Mouse (Mus musculus): ENCODE data around the gene Lrrc3b. TPM values are rescaled to one million over a fixed set of nuclear protein-coding genes. Genes with fewer than 3 reads are reported as not detected.

Lrrc3b gene
- polyA plus RNA-seq, 1 experiment from 2014 or later = 6.2 TPM

- Histone ChIP-seq H3K4me1 (ENCODE audit: control insufficient read depth, insufficient read depth, low read length) (no peaks in the 10 kb centered on the region), H3K27ac (ENCODE audit: low read length) (no peak overlapping the region), H3K9ac (replicated peaks; ENCODE audit: low read depth, low read length) (no peak overlapping the region), H3K4me3 (ENCODE audit: low read depth, low read length) (no peak overlapping the region), H3K4me2 (replicated peaks; ENCODE audit: low read depth, low read length) (no peak overlapping the region), H3K9me3 (ENCODE audit: control insufficient read depth, low read depth, low read length) (no peaks in the 10 kb centered on the region), H3K27me3 (ENCODE audit: control insufficient read depth, insufficient read depth, low read length) (no peaks in the 10 kb centered on the region), H3K36me3 (ENCODE audit: control insufficient read depth, insufficient read depth, low read length) (no peaks in the 10 kb centered on the region)
- ATAC-seq (ENCODE audit: insufficient number of reproducible peaks, insufficient read depth, low FRiP score, low read depth) = no peak
- WGBS = 85% methylated on average over 9 of the region's 9 CpGs
These were observed 116.2 kb downstream of the Lrrc3b start for GRCm38 (mm10) chr14:15322441-15323123.

- H3K27me3 ChIP-seq (ENCODE audit: control insufficient read depth, insufficient read depth, low read length) = no peaks in the 10 kb centered on the region
- H3K4me2 ChIP-seq (replicated peaks; ENCODE audit: low read depth, low read length) = no peak overlapping the region
- no peak for ATAC-seq (ENCODE audit: insufficient number of reproducible peaks, insufficient read depth, low FRiP score, low read depth)
- H3K4me3 ChIP-seq (ENCODE audit: low read depth, low read length) = no peak overlapping the region
- no peaks in the 10 kb centered on the region for H3K36me3 ChIP-seq (ENCODE audit: control insufficient read depth, insufficient read depth, low read length)
- no peak overlapping the region for H3K27ac ChIP-seq (ENCODE audit: low read length)
- no peak overlapping the region for H3K9ac ChIP-seq (replicated peaks; ENCODE audit: low read depth, low read length)
- H3K9me3 ChIP-seq (ENCODE audit: control insufficient read depth, low read depth, low read length) = no peaks in the 10 kb centered on the region
- H3K4me1 ChIP-seq (ENCODE audit: control insufficient read depth, insufficient read depth, low read length) = no peaks in the 10 kb centered on the region
These were observed 119.3 kb downstream of the Lrrc3b start for GRCm38 (mm10) chr14:15319399-15319915.

GRCm38 (mm10) chr14:15308576-15308975 is 130.2 kb downstream of the Lrrc3b start:
- Histone ChIP-seq H3K4me3 (ENCODE audit: low read depth, low read length) (no peak overlapping the region), H3K36me3 (ENCODE audit: control insufficient read depth, insufficient read depth, low read length) (no peaks in the 10 kb centered on the region), H3K27ac (ENCODE audit: low read length) (no peak overlapping the region), H3K9me3 (ENCODE audit: control insufficient read depth, low read depth, low read length) (no peaks in the 10 kb centered on the region), H3K9ac (replicated peaks; ENCODE audit: low read depth, low read length) (no peak overlapping the region), H3K4me2 (replicated peaks; ENCODE audit: low read depth, low read length) (no peak overlapping the region), H3K4me1 (ENCODE audit: control insufficient read depth, insufficient read depth, low read length) (no peaks in the 10 kb centered on the region), H3K27me3 (ENCODE audit: control insufficient read depth, insufficient read depth, low read length) (no peaks in the 10 kb centered on the region)
- ATAC-seq (ENCODE audit: insufficient number of reproducible peaks, insufficient read depth, low FRiP score, low read depth) = no peak
- 74% methylated on average over 2 of the region's 2 CpGs for WGBS

All from stomach, embryonic 14.5 days (tissue).